Mouse (Mus musculus): ENCODE measurements around the gene Ahcyl1.

The Ahcyl1 gene

DNA sequence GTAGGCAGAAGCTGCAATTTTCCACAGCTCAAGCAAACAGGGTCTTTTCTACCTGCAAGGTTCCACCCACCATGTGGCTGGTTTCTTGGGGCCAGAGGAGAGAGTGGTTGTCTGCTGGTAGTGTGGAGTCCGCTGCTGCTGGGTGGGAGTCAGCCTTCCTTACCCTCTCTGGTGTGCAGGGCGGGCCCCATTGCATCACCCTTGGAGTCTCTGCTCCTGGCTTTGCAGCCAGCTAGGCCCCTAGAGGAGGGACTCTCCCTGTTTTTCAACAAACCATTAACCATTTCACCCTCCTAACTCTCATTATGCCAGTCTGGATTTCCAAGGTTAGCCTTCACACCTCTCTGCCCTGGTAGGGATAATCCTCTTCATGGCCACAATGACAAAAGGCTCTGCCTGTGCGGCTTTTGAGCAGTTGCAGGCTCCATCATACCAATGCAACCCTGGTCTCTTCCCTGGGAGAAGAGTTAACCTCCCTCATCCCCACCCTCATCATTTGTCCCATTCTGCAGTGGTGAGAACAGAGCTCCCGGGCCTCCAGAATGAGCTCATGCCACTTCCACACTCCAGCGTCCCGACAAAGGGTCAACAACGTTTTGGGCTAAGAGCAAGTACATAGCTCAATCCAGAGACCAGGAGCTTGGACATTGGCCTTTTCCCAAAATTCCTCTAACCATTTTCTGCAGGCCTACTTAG is 7.5 kb upstream of the Ahcyl1 start:
- DNase-seq (ENCODE audit: low read depth, low spot score), result no peak

DNA sequence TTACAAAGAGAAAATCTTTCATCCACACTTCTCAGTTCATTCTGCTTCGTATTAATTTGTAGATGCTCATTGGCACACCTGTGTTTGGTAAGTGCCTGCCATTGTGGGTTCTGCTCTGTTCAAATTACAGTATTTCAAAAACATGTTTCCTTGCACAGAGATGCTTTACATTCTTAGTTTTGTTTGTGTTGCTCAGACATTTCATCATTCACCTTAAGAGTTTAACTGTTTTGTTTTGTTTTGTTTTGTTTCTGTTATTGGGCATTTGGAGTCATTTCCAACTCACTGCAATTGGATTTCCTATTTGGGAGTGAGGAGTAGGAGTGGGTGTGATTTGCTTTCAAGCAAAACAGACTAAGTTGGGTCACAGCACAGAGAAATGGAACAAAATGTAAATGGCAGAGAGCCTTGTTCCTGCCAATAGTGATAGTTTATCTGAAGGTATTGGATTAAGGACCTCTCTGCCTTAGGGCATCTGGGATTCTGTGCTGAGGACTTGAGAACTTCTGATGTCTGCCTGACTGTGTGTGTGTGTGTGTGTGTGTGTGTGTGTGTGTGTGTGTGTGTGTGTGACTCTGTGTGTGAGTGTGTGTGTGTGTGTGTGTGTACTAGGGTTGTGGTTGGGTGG is 5.5 kb upstream of the Ahcyl1 start:
- no peak for DNase-seq (ENCODE audit: low read depth, low spot score)

DNA sequence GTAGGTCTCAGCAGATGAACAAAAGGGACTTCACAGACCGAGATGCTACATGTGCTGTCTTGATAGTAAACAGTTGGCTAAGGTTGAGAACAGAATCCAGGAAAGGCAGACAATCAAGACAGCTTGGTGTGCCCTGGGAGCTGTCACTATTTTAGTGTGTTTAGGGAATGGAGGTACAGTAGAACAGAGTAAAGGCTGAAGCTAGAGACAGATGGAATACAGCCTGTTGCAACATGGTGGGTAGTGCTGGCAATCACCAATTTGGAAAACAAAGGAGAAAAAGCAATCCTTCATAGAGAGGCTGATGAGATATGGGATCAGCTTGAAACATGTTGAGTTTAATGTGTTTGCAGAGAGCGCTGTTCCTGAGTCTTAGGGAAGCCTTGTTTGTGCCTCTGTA is 4.3 kb upstream of the Ahcyl1 start:
- DNase-seq (ENCODE audit: low read depth, low spot score), result no peak

DNA sequence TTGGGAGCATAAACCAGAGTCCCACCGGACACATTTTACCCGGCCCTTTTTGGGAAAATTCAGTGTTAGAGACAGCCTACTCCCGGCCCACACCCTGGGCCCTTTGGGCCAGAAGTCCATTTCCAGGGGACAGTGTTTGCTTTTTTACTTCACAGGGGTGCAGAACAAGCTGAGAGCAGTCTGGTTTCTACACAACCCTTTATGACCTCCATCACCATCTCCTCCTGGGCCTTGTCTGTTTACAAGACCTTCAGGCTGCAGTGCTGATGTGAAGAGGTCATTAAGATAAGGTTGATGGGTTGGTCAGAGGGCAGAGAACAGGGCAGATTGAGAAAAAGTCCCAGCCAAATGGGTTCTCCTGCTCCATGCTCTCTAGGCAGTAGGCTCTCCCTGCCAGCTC is 550 bp upstream of the Ahcyl1 start:
- no peak for DNase-seq (ENCODE audit: low read depth, low spot score)

DNA sequence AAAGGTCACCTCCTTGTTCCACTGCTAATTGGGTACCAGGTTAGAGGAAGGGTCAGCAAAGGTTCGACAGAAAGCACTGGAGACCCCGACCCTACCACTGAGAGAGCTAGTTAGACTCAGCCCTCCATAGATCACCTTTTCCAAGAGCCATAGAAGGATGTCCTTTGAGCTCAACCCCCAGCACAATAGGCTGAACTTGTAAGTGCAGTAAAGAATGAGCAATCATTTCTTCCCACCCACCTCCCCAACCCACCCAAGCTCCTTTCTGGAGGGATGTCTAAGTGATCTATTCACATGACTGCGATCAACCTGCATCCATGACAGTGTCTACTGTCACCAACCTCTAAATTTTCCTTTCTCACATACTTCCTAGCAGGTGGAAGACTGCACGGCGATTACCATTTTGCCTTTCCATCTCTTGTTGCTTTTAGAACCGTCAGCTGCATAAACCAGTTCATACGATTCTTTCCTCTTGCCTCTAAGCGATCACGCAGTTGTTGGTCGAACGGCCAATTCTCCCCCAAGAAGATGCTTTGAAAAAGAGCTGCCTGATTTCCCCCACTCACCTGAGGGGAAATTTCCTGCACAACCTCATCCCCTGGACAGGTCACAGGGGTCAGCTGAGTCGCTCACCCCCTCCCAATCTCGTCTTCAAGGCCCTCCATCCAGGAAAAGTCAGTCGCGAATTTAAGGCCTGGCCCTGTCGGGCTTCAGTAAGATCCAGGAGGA is 977 bp downstream of the Ahcyl1 start:
- no peak for DNase-seq (ENCODE audit: low read depth, low spot score)

DNA sequence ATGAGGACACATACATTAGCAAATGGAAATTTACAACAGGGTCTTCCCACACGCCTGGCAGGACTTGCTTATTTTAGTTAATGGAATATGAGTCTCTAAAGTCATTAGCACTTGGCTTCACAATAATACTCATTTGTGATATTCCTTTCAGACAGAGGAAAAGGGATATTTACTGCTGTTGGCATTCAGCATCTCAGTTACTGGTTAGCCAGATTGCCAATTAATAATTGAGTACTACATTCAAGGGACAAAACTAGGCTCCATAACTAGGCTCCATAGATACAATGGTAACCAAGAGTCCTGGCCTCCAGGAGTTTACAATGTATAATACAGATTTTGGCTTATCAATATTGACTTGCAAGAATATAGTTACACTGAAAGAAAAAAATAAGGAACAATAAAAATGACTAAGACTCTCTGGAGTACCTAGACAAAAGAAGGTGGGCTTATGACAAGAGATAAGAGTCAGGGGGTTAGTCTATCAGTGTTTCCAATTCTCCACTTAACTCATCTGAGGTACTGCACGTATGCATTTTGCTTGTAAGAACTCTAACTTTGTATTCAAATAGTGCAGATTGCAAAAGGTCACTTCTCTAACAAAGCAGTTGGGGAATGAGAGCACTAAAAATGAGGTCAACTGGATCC is 2.0 kb downstream of the Ahcyl1 start:
- DNase-seq (ENCODE audit: low read depth, low spot score), result no peak

DNA sequence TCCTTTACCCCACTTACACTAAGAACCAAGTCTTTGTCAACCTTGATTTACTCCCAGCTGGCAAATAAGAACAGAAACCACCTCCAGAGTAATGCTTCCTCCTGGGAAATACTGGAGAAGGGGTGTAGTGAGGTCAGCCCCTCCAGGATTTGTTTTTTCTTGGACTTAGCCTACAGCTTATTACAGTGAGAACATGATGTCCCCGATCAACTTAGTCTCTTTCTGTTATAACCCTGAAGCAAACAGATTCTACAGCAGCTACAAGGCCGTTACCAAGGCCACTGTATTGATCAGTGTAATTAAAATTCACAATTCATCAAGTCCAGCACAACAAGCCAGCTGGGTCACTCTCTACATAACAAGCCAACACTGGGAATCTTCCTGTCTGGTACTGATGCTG is 6.0 kb downstream of the Ahcyl1 start:
- DNase-seq (ENCODE audit: low read depth, low spot score), result no peak

DNA sequence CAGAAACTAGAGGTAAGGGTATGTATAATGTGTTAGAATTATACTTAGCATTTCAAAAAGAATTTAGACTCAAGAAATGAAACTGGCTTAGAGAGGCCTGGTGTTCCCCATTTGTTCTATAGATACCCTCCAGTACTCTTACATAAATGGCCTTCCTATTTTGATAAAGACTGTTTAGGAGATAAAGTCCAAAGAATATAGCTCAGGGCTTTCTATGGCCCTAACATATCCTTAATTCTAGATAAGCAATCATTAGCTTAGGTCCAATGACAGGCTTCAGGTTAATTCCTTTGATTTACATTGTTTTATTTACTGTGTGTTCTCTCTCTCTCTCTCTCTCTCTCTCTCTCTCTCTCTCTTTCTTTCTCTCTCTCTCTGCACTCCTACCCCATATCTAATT is 7.1 kb downstream of the Ahcyl1 start:
- no peak for DNase-seq (ENCODE audit: low read depth, low spot score)

DNA sequence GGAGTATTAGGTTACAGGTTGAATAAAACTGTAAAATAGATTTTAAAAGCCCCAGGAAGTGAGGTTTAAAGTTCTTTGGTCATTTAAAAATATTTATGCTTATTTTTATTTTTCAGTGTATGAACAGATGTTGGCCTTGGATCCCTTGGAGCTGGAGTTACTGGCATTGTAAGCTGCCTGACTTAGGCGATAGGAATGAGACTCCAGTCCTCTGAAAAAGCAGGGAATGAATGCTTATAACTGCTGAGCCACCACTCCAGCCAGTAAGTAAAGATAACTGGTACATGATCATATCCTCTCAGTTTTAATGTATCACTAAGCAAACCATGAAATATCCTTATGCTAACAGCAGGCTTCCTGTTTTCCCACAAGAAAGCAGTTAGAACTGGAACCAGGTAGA is 8.1 kb downstream of the Ahcyl1 start:
- no peak for DNase-seq (ENCODE audit: low read depth, low spot score)

DNA sequence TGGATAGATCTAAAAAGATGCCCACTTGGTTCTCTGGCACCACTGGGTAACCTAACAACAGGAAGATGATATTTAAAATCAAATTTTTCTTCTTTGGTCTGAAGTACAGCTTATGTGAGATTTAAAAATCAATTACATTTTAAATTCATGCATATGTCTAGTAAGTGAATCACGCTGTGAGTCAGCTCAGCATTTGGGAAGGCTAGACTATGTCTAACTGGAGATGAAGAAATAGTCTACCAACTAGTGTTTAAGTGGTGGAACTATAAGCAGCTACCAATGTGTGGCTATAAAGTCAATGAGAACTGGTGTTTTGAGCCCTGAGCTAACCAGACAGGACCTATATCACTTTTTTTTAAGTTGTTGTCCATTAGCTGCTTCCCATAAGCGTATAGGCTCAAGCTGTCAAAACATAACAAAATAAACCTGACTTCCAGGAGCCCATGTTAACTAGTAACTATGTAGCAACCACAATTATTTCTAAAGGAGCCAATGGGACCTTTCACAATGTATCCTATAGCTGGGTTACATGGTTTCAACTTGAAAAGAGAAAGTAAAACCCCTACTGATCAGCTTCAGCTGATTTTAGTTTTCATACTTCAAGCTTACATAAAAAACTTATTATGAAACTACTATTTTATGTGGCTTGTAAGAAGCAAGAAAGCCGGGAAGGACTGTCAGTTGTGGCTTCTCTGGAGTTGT is 9.9 kb downstream of the Ahcyl1 start:
- DNase-seq (ENCODE audit: low read depth, low spot score), result no peak

DNA sequence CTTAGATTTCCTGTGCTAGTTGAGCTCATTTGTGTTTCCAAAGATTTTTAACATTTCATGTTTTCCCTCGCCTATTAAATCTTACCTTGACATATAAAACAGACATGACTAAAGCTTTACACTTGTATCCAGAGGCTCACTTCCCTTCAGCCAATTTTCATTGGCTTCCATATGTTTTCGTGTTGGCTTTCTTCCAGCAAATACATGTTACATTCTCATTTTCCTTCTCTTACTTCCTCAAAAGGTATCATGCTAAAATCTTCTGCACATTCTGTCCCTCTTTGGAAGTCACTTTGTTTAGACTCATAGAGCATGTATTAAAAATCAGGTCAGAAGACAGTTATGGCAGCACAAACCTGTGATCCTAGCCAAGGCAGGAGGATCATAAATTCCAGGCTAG is 10.7 kb downstream of the Ahcyl1 start:
- DNase-seq (ENCODE audit: low read depth, low spot score), result no peak

DNA sequence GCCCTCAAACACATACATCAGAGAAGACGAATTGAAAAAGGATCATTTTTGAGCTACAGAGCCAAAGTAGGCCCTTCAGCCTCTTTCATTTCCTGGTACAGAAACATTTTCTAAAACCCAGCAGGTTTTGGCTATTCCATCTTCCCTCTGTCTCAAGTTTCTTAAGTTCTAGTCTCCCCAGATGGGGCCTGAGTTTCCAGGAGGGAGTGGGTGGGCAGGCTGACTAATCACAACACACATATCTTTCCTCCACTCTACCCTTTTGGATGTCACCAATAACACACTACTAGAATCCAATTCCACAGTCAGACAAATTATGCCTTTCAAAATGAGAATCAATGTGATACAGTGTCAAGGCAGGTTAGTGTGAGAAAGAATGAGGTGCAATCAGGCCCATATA is 12.8 kb downstream of the Ahcyl1 start:
- DNase-seq (ENCODE audit: low read depth, low spot score), result no peak

DNA sequence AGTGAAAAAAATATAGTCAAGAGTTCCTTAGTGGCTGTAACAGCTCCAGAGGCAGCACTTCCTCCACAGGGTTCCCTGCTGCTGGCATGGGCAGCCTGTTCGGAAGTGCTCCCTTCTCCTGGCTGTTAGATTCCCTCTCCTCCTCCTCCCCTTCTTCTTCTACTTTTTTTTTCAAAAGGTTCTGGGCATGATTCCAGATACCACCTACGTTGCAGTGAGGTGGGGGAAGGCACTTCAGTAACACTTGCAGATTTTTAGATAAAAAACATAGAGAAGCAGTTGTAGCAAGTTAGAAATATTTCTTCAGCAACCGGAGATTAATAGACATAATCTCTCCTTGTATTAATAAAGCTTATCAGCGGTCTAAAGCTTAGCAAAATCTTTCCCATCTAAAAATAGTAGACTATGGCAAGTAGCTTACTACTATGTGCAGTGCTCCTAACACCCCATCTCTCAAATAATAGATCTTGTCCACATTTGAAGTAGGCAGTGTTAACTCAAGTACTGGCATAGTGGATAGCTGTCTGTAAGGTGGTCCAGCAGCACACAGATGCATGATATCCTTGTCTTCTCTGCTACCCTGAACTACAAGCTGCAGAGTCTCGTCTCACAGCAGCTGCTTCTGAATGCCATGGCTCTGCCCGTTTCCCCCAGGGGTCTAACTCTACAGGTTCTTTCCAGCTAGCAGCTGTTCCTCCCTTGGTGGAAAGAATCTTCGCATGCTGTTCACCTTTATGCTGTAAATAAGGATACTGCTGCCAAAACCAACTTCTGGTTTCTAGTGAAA is 15.4 kb downstream of the Ahcyl1 start:
- peak; percentile 62 for DNase-seq (ENCODE audit: low read depth, low spot score)

DNA sequence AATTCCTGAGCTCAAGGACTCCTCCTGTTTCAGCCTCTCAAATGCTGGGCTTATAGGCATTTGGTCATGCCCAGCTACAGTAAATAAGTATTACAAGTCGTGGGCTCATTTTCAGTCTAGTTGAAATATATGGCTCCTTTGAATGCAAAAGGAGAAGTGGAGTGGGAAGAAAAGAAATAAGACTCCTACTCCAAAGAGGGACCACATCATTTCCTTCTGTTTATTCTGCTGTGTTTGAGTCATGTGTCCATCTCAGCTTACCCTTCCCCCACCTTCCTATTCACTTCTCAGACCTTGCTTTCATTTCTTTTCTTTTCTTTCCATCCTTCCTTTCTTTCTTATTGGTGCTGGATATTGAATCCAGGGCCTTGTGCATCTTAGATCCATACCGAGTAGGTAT is 24.9 kb downstream of the Ahcyl1 start:
- DNase-seq (ENCODE audit: low read depth, low spot score), result no peak

DNA sequence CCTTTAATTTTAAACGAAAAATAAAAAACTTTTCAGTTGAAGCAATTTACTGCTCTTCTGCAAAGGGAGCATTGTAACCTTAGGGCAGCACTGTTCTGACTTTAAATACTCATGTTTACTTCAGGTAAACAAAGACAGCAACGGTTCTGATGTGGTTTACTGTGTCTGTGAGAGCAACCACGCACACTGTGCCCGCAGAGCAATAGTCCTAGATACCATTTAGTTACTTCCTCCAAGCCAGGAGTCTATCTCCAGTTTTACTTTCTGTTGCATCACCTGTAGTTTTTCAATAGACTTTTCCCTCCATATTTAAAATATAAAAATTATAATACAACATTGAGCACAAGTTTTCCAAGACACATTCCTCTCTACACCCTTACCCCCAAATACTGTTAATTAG is 25.9 kb downstream of the Ahcyl1 start:
- no peak for DNase-seq (ENCODE audit: low read depth, low spot score)

DNA sequence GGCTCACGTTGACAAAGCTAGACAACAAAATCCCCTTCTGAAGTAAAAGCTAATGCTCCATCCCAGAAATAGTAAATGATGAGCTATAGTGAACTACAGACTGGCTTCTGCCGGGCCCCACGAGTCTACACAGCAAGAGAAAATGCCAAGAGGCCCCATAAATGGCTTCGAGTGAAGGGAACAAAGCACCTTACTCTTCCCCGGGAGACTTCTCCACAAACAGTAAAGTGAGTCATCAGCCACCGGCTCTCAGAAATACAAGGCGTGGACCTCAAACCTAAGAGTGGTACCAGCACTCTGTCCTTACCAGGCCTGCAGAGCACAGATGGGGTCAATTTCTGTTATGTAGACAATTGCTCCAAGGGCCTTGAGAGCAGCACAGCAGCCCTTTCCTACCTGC is 27.6 kb downstream of the Ahcyl1 start:
- no peak for DNase-seq (ENCODE audit: low read depth, low spot score)

DNA sequence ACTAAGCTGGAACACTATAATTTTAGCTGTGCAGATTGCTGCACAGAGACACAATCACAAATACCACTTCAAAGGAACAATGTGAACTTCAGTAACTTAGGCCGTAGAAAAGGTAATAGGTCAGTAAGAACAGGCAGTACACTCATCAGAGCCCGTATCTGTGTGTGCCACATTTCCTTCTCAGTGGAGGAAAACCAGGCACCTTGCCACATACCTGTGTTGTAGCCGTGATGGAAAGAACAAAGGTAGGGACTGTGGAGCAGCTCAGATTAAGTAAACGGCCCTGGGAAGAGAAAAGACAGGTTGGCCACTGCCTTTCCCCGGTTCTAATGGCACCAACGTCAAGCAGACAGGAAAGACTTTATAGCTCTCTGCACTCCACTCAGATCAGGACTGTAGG is 28.9 kb downstream of the Ahcyl1 start:
- DNase-seq (ENCODE audit: low read depth, low spot score), result no peak

DNA sequence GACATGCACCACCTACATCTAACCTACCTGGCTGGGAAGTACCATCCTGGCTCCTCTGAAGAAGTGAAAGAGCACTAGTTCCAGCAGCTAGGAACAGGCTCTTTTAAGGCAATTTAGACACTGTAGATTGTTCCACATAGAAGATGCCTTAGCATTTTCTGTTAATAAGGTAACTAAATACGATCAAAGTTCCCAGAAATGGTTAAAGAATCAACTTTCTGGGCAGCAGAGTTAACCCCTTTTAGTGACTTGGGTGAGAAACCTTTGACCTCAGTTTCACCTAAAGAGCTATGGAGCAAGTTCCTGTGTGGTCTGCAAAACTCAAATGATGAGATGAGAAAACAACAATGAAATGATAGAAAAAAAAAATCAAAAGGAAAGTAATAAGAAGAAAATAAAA is 31.7 kb downstream of the Ahcyl1 start:
- DNase-seq (ENCODE audit: low read depth, low spot score), result no peak

DNA sequence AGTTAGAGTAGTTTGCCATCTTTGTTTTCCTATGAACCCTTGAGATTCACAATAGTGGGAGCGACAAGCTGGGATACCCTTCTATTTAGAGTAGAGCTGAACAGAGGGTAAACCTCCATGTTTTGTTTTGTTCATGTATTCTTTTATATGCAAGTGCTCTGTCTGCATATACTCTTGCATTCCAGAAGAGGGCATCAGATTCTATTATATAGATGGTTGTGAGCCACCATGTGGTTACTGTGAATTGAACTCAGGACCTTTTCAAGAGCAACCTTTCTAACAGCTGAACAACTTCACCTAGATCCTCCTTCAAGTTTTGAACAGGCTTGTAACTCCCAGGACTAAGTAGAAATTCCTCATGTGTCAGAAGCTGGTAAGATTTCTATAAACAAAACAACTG is 37.4 kb downstream of the Ahcyl1 start:
- DNase-seq (ENCODE audit: low read depth, low spot score), result peak; percentile 12

DNA sequence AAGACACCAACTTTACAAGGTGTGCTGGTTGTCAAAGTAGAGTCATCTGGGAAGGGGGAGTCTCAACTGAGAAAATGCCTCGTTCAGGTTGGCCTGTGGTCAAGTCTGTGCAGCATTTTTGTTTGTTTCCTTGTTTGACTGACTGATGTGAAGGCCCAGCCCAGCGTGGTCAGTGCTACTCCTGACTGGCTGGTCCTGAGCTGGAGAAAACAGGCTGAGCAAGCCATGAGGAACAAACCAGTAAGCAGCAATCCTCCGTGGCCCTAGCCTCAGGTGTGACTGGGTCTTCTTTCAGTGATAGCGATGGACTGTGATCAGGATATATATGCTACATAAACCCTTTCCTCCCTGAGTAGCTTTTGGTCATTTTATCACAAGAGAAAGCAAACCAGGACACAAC is 39.5 kb downstream of the Ahcyl1 start:
- no peak for DNase-seq (ENCODE audit: low read depth, low spot score)

DNA sequence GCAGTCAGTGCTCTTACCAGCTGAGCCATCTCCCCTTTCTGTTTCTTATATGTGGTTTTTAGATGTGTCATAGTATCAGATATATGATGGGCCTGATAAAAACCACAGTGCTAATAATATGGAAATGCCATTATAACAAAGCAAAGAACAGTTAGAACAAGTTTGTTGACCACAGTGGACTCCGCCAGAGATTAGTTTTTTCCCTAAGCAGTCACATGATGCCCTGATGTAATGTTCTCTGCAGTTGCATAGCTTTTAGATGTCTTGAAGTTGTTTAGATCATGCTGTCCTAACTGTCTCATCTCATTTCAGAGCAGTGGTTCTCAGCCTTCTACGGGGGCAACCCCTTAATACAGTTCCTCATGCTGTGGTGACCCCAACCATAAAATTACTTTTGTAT is 40.2 kb downstream of the Ahcyl1 start:
- DNase-seq (ENCODE audit: low read depth, low spot score), result no peak
